Mouse (Mus musculus) megakaryocyte, embryonic 14.5 days (primary cell): ENCODE measurements around the gene Atg101. TPM values are rescaled to one million over a fixed set of nuclear protein-coding genes. Genes with fewer than 3 reads are reported as not detected.
A peak's percentile ranks its signal among the peaks of the same experiment; 100 is the strongest.

ENCODE experiments used
- H3K27me3 ChIP-seq: replicated peaks from 2 replicates; pipeline ENCODE3; 2012; ENCODE audit warnings: inconsistent platforms
- H3K36me3 ChIP-seq: replicated peaks from 2 replicates; pipeline ENCODE3; 2012; ENCODE audit warnings: low read length, inconsistent platforms, mixed read lengths
- H3K4me1 ChIP-seq: 2 replicates; pipeline ENCODE4 v1.6.1; 2012; ENCODE audit warnings: inconsistent platforms
- H3K4me3 ChIP-seq: replicated peaks from 2 replicates; pipeline ENCODE3; 2012; ENCODE audit warnings: moderate library complexity, mild to moderate bottlenecking, inconsistent platforms
- H3K9me3 ChIP-seq: 2 replicates; pipeline ENCODE4 v1.6.1; 2012; ENCODE audit warnings: inconsistent platforms
- FLI1 ChIP-seq: IDR thresholded peaks from 2 replicates; pipeline ENCODE4 v1.6.1; 2012; ENCODE audit warnings: low read length, inconsistent platforms, mixed read lengths
- GATA1 ChIP-seq: IDR thresholded peaks from 3 replicates; pipeline ENCODE4 v1.6.1; 2012; ENCODE audit warnings: mixed read lengths, low read length, inconsistent platforms, borderline replicate concordance
- polyA plus RNA-seq: library from polyadenylated mRNA; stranded (reverse); fragments of >175 nt; gene quantifications from 2 replicates; pipeline ENCODE4 v1.2.3, GENCODE M21; 2012; ENCODE audit warnings: low replicate concordance; ENCODE audit not compliant: insufficient read depth

Gene Atg101
- polyA plus RNA-seq, 1 experiment = 65.9 TPM

DNA sequence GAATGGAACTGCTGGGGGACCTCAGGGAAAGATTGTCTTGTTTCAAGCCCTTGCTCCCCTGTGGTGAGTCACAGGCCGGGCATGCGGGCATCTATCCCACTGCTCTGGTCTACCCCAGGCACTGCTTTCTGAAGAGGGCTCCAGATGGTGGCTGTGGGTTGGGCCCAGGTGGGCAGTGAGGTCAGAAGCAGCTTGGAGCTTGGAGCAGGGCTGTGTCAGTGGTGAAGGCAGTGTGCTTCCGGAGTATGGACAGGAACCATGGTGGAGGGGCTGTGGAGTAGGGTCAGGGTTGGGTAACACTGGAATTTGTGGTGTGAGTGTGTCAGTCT is 45.5 kb downstream of the Atg101 start:
- no peaks in the 10 kb centered on the region for H3K9me3 ChIP-seq
- peaks cover 74% of the 10 kb centered on the region for H3K4me1 ChIP-seq
- H3K36me3 ChIP-seq = no peaks in the 10 kb centered on the region
- H3K4me3 ChIP-seq = no peak overlapping the region
- H3K27me3 ChIP-seq = peaks cover 72% of the 10 kb centered on the region
- TF ChIP-seq FLI1 (no peak), GATA1 (no peak)

DNA sequence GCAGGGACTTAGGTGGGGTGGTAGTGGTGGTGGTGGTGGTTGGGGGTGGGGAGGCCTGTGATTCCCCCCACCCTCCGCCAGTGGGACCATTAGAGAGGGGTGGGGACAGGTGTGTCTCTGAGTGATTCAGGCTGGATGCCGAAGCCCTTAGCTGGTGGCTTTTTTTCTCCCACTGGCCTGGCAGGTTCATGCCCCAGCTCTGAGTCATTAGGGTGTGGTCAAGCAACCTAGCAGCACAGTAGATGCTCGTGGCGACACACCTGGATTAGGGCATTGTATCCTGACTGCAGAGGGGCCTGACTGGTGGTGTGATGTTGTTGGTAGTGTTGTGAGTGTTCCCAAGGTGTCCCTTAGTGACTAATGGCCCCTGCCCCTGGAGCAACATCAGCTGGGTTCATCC is 47.0 kb downstream of the Atg101 start:
- H3K4me3 ChIP-seq = no peak overlapping the region
- H3K36me3 ChIP-seq = no peaks in the 10 kb centered on the region
- peaks cover 81% of the 10 kb centered on the region for H3K4me1 ChIP-seq
- TF ChIP-seq FLI1 (no peak), GATA1 (no peak)
- peaks cover 76% of the 10 kb centered on the region for H3K27me3 ChIP-seq
- H3K9me3 ChIP-seq = no peaks in the 10 kb centered on the region

DNA sequence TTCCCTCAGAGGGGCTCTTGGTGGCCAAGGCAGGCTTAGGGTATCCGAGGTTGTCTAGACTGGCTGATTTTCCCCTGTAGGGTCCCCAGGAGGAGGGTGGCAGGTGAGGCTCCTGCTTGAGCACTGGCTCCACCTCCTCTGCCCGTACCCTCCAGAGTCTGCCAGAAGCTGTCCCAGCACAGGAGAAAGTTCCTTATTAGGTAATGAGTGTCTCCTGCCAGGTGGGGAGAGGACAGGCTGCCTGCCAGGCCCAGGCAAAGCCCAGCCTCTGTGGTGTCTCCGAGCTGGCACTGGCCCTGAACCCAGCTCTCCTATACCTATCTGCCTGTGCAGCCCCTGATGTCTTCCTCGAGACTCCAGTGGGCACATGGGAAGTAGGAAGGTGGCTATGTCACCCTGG is 48.3 kb downstream of the Atg101 start:
- Histone ChIP-seq H3K4me3 (peak overlapping the region; percentile 25), H3K4me1 (peaks cover 81% of the 10 kb centered on the region), H3K27me3 (peaks cover 75% of the 10 kb centered on the region), H3K36me3 (no peaks in the 10 kb centered on the region), H3K9me3 (no peaks in the 10 kb centered on the region)
- TF ChIP-seq FLI1 = no peak
- TF ChIP-seq GATA1 = no peak

GRCm38 (mm10) chr15:101333165-101333564 is 49.1 kb downstream of the Atg101 start:
- no peaks in the 10 kb centered on the region for H3K9me3 ChIP-seq
- H3K4me3 ChIP-seq = no peak overlapping the region
- H3K36me3 ChIP-seq = no peaks in the 10 kb centered on the region
- H3K4me1 ChIP-seq = peaks cover 81% of the 10 kb centered on the region
- TF ChIP-seq FLI1 = no peak
- TF ChIP-seq GATA1 = no peak
- peaks cover 70% of the 10 kb centered on the region for H3K27me3 ChIP-seq

GRCm38 (mm10) chr15:101333648-101334047 is 49.6 kb downstream of the Atg101 start:
- no peaks in the 10 kb centered on the region for H3K9me3 ChIP-seq
- H3K36me3 ChIP-seq = no peaks in the 10 kb centered on the region
- no peak overlapping the region for H3K4me3 ChIP-seq
- peaks cover 81% of the 10 kb centered on the region for H3K4me1 ChIP-seq
- TF ChIP-seq FLI1 (no peak), GATA1 (no peak)
- H3K27me3 ChIP-seq = peaks cover 65% of the 10 kb centered on the region

GRCm38 (mm10) chr15:101336474-101337174 is 52.6 kb downstream of the Atg101 start:
- Histone ChIP-seq H3K27me3 (peaks cover 48% of the 10 kb centered on the region), H3K9me3 (no peaks in the 10 kb centered on the region), H3K4me3 (peak overlapping the region; percentile 88), H3K36me3 (no peaks in the 10 kb centered on the region), H3K4me1 (peaks cover 95% of the 10 kb centered on the region)
- peak; percentile 91 for TF ChIP-seq FLI1
- peak; percentile 66; the same call in 1 of the 3 replicates for TF ChIP-seq GATA1

GRCm38 (mm10) chr15:101338359-101338758 is 54.3 kb downstream of the Atg101 start:
- H3K4me1 ChIP-seq = peaks cover 86% of the 10 kb centered on the region
- no peak overlapping the region for H3K4me3 ChIP-seq
- peaks cover 40% of the 10 kb centered on the region for H3K27me3 ChIP-seq
- H3K9me3 ChIP-seq = no peaks in the 10 kb centered on the region
- no peaks in the 10 kb centered on the region for H3K36me3 ChIP-seq
- no peak for TF ChIP-seq GATA1
- no peak for TF ChIP-seq FLI1

GRCm38 (mm10) chr15:101339537-101339936 is 55.5 kb downstream of the Atg101 start:
- no peak overlapping the region for H3K4me3 ChIP-seq

More at GRCm38 (mm10) chr15:101339537-101339936, 55.5 kb downstream of the Atg101 start:
- Histone ChIP-seq H3K4me1 (peaks cover 74% of the 10 kb centered on the region), H3K9me3 (no peaks in the 10 kb centered on the region), H3K27me3 (peaks cover 40% of the 10 kb centered on the region), H3K36me3 (no peaks in the 10 kb centered on the region)
- TF ChIP-seq GATA1 (no peak), FLI1 (no peak)

Other genes with a start within 250 kb of the Atg101 start
- gene Gm47841, start 236.9 kb upstream of the Atg101 start, polyA plus RNA-seq = not detected in 2 replicates
- 0.61 and 0.94 TPM in 2 replicates for gene Fignl2, start 205.7 kb upstream of the Atg101 start, polyA plus RNA-seq
- not detected in 2 replicates for gene Ankrd33, start 168.5 kb upstream of the Atg101 start, polyA plus RNA-seq
- 2.1 and 7.9 TPM in 2 replicates for gene Acvrl1, start 155.8 kb upstream of the Atg101 start, polyA plus RNA-seq
- 6.1 and 8.2 TPM in 2 replicates for gene Acvr1b, start 110.2 kb upstream of the Atg101 start, polyA plus RNA-seq
- 0.47 TPM in 1 of 2 replicates, not detected in the other for gene Grasp, start 60.1 kb upstream of the Atg101 start, polyA plus RNA-seq
- gene Nr4a1, start 30.0 kb upstream of the Atg101 start, polyA plus RNA-seq = 2.9 and 6.8 TPM in 2 replicates
- gene 6030408B16Rik, start 8.9 kb downstream of the Atg101 start, polyA plus RNA-seq = 2.1 TPM in 1 of 2 replicates, not detected in the other
- gene Krt80, start 85.9 kb downstream of the Atg101 start, polyA plus RNA-seq = 0.63 TPM in 1 of 2 replicates, not detected in the other
- gene Krt7, start 126.8 kb downstream of the Atg101 start, polyA plus RNA-seq = not detected in 2 replicates
- not detected in 2 replicates for gene Krt87, start 154.5 kb downstream of the Atg101 start, polyA plus RNA-seq
- gene Krt88, start 163.5 kb downstream of the Atg101 start, polyA plus RNA-seq = 2.8 TPM in 1 of 2 replicates, not detected in the other
- gene Krt81, start 179.5 kb downstream of the Atg101 start, polyA plus RNA-seq = not detected in 2 replicates
- not detected in 2 replicates for gene Krt86, start 189.2 kb downstream of the Atg101 start, polyA plus RNA-seq
- gene Krt83, start 207.2 kb downstream of the Atg101 start, polyA plus RNA-seq = not detected in 2 replicates
- not detected in 2 replicates for gene Gm49425, start 233.0 kb downstream of the Atg101 start, polyA plus RNA-seq
- not detected in 2 replicates for gene Krt84, start 248.5 kb downstream of the Atg101 start, polyA plus RNA-seq